Mouse (Mus musculus): ENCODE results near the gene Ear6. TPM values are rescaled to one million over a fixed set of nuclear protein-coding genes. Genes with fewer than 3 reads are reported as not detected.
A peak's percentile ranks its signal among the peaks of the same experiment; 100 is the strongest.
"Not testable (repeated sequence)": the region's sequence is repeated elsewhere in the genome, so short reads cannot be mapped to it uniquely, and the experiment has no call there.

The Ear6 gene
- polyA plus RNA-seq, 1 experiment from 2014 or later = not detected

- H3K4me1 ChIP-seq (replicated peaks; ENCODE audit: control insufficient read depth, insufficient read depth, low read length); H3K9me3 ChIP-seq (ENCODE audit: control insufficient read depth, low read length); H3K27ac ChIP-seq (ENCODE audit: low read depth, low read length); H3K4me3 ChIP-seq (ENCODE audit: low read depth, low read length); H3K27me3 ChIP-seq (ENCODE audit: control insufficient read depth, insufficient read depth, low read length); H3K9ac ChIP-seq (ENCODE audit: low read depth, low read length); H3K4me2 ChIP-seq (replicated peaks; ENCODE audit: low read depth, low read length); H3K36me3 ChIP-seq (ENCODE audit: control insufficient read depth, insufficient read depth, low read length); ATAC-seq (ENCODE audit: low FRiP score): not testable (repeated sequence)
- peak; percentile 22 for DNase-seq (ENCODE audit: low spot score)
- 53% methylated on average over 3 of the region's 3 CpGs for WGBS
Measured at GRCm38 (mm10) chr14:51851006-51851405, 2.5 kb upstream of the Ear6 start.

- not testable (repeated sequence) for H3K4me3 ChIP-seq (ENCODE audit: low read depth, low read length); H3K36me3 ChIP-seq (ENCODE audit: control insufficient read depth, insufficient read depth, low read length); H3K4me2 ChIP-seq (replicated peaks; ENCODE audit: low read depth, low read length); DNase-seq (ENCODE audit: low spot score); H3K4me1 ChIP-seq (replicated peaks; ENCODE audit: control insufficient read depth, insufficient read depth, low read length); ATAC-seq (ENCODE audit: low FRiP score); H3K27ac ChIP-seq (ENCODE audit: low read depth, low read length); H3K9me3 ChIP-seq (ENCODE audit: control insufficient read depth, low read length); H3K9ac ChIP-seq (ENCODE audit: low read depth, low read length); H3K27me3 ChIP-seq (ENCODE audit: control insufficient read depth, insufficient read depth, low read length)
- 86% methylated on average over 7 of the region's 7 CpGs for WGBS
Measured at GRCm38 (mm10) chr14:51855280-51855679, 1.8 kb downstream of the Ear6 start.

DNA sequence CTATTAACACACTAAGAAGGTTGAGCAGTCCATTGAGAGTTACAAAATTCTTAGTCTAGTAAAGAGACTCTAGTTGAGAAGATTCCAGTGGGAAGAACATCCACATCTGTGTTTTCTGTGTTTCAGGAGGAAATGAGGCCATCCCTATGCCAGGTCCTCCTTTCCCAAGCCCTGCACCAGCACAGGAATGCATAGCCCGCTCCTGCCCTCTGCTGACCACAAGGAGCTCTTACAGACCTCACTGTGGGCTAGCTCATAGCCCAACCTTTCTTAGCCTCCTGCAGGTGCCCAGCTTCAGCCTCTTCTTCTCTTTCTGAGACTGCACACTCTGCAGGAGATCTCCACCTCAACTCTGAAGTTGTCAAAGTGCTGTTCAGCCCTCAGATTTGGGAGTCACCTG is 10.1 kb downstream of the Ear6 start:
- H3K36me3 ChIP-seq (ENCODE audit: control insufficient read depth, insufficient read depth, low read length); H3K4me1 ChIP-seq (replicated peaks; ENCODE audit: control insufficient read depth, insufficient read depth, low read length); H3K27ac ChIP-seq (ENCODE audit: low read depth, low read length); ATAC-seq (ENCODE audit: low FRiP score); H3K4me3 ChIP-seq (ENCODE audit: low read depth, low read length); H3K9me3 ChIP-seq (ENCODE audit: control insufficient read depth, low read length); H3K27me3 ChIP-seq (ENCODE audit: control insufficient read depth, insufficient read depth, low read length); H3K9ac ChIP-seq (ENCODE audit: low read depth, low read length); H3K4me2 ChIP-seq (replicated peaks; ENCODE audit: low read depth, low read length): not testable (repeated sequence)
- peak; percentile 32 for DNase-seq (ENCODE audit: low spot score)
- 0% methylated on average over 1 of the region's 1 CpGs for WGBS

- Histone ChIP-seq H3K36me3 (ENCODE audit: control insufficient read depth, insufficient read depth, low read length) (no peaks in the 10 kb centered on the region), H3K27ac (ENCODE audit: low read depth, low read length) (no peak overlapping the region), H3K4me3 (ENCODE audit: low read depth, low read length) (no peak overlapping the region), H3K9ac (ENCODE audit: low read depth, low read length) (no peak overlapping the region), H3K4me2 (replicated peaks; ENCODE audit: low read depth, low read length) (no peak overlapping the region), H3K27me3 (ENCODE audit: control insufficient read depth, insufficient read depth, low read length) (no peaks in the 10 kb centered on the region), H3K9me3 (ENCODE audit: control insufficient read depth, low read length) (no peaks in the 10 kb centered on the region), H3K4me1 (replicated peaks; ENCODE audit: control insufficient read depth, insufficient read depth, low read length) (no peaks in the 10 kb centered on the region)
- WGBS = 88% methylated on average over 2 of the region's 2 CpGs
- DNase-seq (ENCODE audit: low spot score) (no peak), ATAC-seq (ENCODE audit: low FRiP score) (no peak)
Measured at GRCm38 (mm10) chr14:51870756-51871155, 17.3 kb downstream of the Ear6 start.

DNA sequence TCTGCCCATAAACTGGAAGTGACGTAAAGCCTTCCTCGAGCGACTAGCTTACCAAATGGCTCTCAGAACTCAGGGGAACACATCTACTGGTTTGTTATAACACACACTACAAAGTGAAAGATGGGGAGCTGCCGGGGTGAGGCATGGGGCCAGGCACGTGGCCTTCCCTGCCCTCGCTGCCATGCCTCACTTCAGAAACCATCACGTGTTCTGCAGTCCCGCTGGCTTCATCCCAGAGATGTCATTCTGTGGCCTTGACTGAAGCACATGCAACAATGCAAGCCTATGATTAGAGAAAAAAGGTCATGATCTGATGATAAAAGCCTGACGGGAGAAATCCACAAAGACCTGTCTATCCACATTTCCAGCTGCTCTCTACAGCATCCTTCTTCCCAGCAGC is 18.2 kb downstream of the Ear6 start:
- ATAC-seq (ENCODE audit: low FRiP score) = no peak
- DNase-seq (ENCODE audit: low spot score) = no peak
- H3K4me2 ChIP-seq (replicated peaks; ENCODE audit: low read depth, low read length) = no peak overlapping the region

DNA sequence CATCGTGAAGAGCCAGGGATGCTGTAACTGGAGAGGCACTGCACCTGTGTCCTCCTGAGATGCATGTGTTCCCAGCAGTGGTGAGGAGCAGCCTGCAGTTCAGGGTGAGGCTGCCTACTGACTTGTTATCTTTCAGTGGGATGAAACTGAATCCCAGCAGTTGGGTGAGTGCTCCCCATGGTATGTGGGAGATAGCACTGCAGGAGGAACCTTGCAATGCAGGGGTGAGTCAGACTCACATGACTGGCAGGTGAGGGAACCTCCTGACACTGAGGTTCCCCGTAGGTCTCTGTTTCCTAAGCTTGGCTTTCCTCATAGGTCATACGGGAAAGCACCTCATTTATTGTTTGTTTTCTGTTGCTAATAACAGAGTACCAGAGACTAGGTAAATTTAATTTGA is 24.0 kb downstream of the Ear6 start:
- no peak overlapping the region for H3K4me2 ChIP-seq (replicated peaks; ENCODE audit: low read depth, low read length)
- H3K27ac ChIP-seq (ENCODE audit: low read depth, low read length) = no peak overlapping the region
- no peaks in the 10 kb centered on the region for H3K27me3 ChIP-seq (ENCODE audit: control insufficient read depth, insufficient read depth, low read length)
- no peaks in the 10 kb centered on the region for H3K4me1 ChIP-seq (replicated peaks; ENCODE audit: control insufficient read depth, insufficient read depth, low read length)
- no peak for DNase-seq (ENCODE audit: low spot score)
- H3K4me3 ChIP-seq (ENCODE audit: low read depth, low read length) = no peak overlapping the region
- no peak overlapping the region for H3K9ac ChIP-seq (ENCODE audit: low read depth, low read length)
- no peak for ATAC-seq (ENCODE audit: low FRiP score)
- H3K9me3 ChIP-seq (ENCODE audit: control insufficient read depth, low read length) = no peaks in the 10 kb centered on the region
- WGBS = 90% methylated on average over 3 of the region's 3 CpGs
- H3K36me3 ChIP-seq (ENCODE audit: control insufficient read depth, insufficient read depth, low read length) = no peaks in the 10 kb centered on the region

More for the DNA sequence above, 18.2 kb downstream of the Ear6 start:
- Histone ChIP-seq H3K9me3 (ENCODE audit: control insufficient read depth, low read length) (no peaks in the 10 kb centered on the region), H3K27ac (ENCODE audit: low read depth, low read length) (no peak overlapping the region), H3K4me1 (replicated peaks; ENCODE audit: control insufficient read depth, insufficient read depth, low read length) (no peaks in the 10 kb centered on the region), H3K9ac (ENCODE audit: low read depth, low read length) (no peak overlapping the region), H3K36me3 (ENCODE audit: control insufficient read depth, insufficient read depth, low read length) (no peaks in the 10 kb centered on the region), H3K27me3 (ENCODE audit: control insufficient read depth, insufficient read depth, low read length) (no peaks in the 10 kb centered on the region), H3K4me3 (ENCODE audit: low read depth, low read length) (no peak overlapping the region)
- WGBS = 84% methylated on average over 9 of the region's 9 CpGs

- no peaks in the 10 kb centered on the region for H3K27me3 ChIP-seq (ENCODE audit: control insufficient read depth, insufficient read depth, low read length)
- H3K9ac ChIP-seq (ENCODE audit: low read depth, low read length) = no peak overlapping the region; the same call in 1 of the 2 replicates
- H3K9me3 ChIP-seq (ENCODE audit: control insufficient read depth, low read length) = no peaks in the 10 kb centered on the region
- under 1% methylated on average over 4 of the region's 4 CpGs for WGBS
- peak overlapping the region; percentile 79 for H3K4me2 ChIP-seq (replicated peaks; ENCODE audit: low read depth, low read length)
- H3K27ac ChIP-seq (ENCODE audit: low read depth, low read length) = 0 out of 2 replicates have a peak overlapping the region, but pooled peaks have one; percentile 63
- H3K4me1 ChIP-seq (replicated peaks; ENCODE audit: control insufficient read depth, insufficient read depth, low read length) = no peaks in the 10 kb centered on the region; the same call in 1 of the 2 replicates
- ATAC-seq (ENCODE audit: low FRiP score) (peak; percentile 38), DNase-seq (ENCODE audit: low spot score) (peak; percentile 79)
- peaks cover 2% of the 10 kb centered on the region; the same call in 1 of the 2 replicates for H3K36me3 ChIP-seq (ENCODE audit: control insufficient read depth, insufficient read depth, low read length)
- H3K4me3 ChIP-seq (ENCODE audit: low read depth, low read length) = peak overlapping the region; percentile 70
Measured at GRCm38 (mm10) chr14:51883527-51884030, 30.1 kb downstream of the Ear6 start.

DNA sequence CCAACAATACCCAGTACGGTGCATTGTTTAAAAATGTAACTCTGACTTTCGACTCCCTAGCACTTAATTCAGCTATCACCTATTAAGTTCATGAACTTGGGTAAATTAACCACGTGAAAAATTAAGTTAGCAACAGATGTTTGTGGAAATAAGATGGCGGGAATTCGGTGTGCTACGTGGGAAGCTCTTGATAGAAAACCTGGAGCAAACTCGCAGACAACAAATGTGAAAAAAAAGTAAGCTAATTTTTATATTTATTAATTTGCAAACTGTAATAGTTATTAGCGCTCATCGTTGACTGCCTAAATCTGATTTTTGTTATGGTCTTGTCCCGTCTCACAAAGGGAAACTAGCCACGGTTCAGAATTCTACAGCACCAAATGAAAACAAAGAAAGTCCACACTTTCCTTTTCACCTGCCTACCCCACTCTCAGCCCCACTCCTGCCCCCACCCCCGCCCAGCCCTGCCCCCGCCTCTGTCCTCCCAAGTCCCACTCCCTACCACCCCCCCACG is 30.6 kb downstream of the Ear6 start:
- Histone ChIP-seq H3K4me1 (replicated peaks; ENCODE audit: control insufficient read depth, insufficient read depth, low read length) (no peaks in the 10 kb centered on the region; the same call in 1 of the 2 replicates), H3K27ac (ENCODE audit: low read depth, low read length) (peak overlapping the region; percentile 63), H3K4me3 (ENCODE audit: low read depth, low read length) (peak overlapping the region; percentile 70), H3K9ac (ENCODE audit: low read depth, low read length) (peak overlapping the region; percentile 52; the same call in 1 of the 2 replicates), H3K4me2 (replicated peaks; ENCODE audit: low read depth, low read length) (peak overlapping the region; percentile 79), H3K36me3 (ENCODE audit: control insufficient read depth, insufficient read depth, low read length) (peaks cover 2% of the 10 kb centered on the region; the same call in 1 of the 2 replicates), H3K27me3 (ENCODE audit: control insufficient read depth, insufficient read depth, low read length) (no peaks in the 10 kb centered on the region), H3K9me3 (ENCODE audit: control insufficient read depth, low read length) (no peaks in the 10 kb centered on the region)
- peak; percentile 65 for ATAC-seq (ENCODE audit: low FRiP score)
- WGBS = 1% methylated on average over 14 of the region's 14 CpGs
- DNase-seq (ENCODE audit: low spot score) = no peak
